Mouse (Mus musculus): Measurements from ENCODE around the gene Arhgef17.

The Arhgef17 gene

GRCm38 (mm10) chr7:100844385-100845025 lies 87.4 kb downstream of the Arhgef17 start:
- Histone ChIP-seq H3K4me1 (replicated peaks; ENCODE audit: low read depth, low read length) (peaks cover 8% of the 10 kb centered on the region), H3K9me3 (ENCODE audit: low read length) (peaks cover 13% of the 10 kb centered on the region), H3K27me3 (ENCODE audit: insufficient read depth, low read length) (no peaks in the 10 kb centered on the region), H3K4me3 (replicated peaks; ENCODE audit: low read length) (no peak overlapping the region), H3K36me3 (ENCODE audit: insufficient read depth, low read length) (peaks cover 56% of the 10 kb centered on the region)
- TF ChIP-seq POU5F1 (IDR thresholded peaks at IDR 0.05; ENCODE audit: borderline replicate concordance, low read length) = no peak

DNA sequence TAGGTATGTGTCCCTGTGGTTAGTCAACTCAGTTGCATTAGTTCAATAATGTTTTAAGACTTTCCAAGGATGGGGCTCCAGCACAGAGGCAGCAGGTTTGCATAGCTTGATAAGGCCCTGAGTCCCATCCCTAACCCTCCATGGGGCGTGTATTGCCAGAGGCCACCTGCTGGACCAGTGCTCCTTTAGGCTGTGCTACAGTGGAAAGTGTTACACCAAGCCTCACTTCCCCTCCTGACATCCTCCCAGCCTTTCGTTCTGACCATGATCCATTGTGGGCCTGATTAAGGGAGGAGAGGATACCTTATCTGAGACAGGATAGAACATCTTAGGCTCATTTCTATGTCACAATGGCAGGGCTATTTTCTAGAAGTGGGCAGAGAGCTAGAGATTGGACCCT lies 88.0 kb downstream of the Arhgef17 start:
- peaks cover 55% of the 10 kb centered on the region for H3K36me3 ChIP-seq (ENCODE audit: insufficient read depth, low read length)
- TF ChIP-seq CTCF (conservative IDR thresholded peaks at IDR 0.05; ENCODE audit: low read length) = no peak
- no peak for TF ChIP-seq NANOG (IDR thresholded peaks at IDR 0.05; ENCODE audit: borderline replicate concordance, low read length)
- no peak for TF ChIP-seq POU5F1 (IDR thresholded peaks at IDR 0.05; ENCODE audit: borderline replicate concordance, low read length)
- H3K4me1 ChIP-seq (replicated peaks; ENCODE audit: low read depth, low read length) = peaks cover 7% of the 10 kb centered on the region
- H3K9me3 ChIP-seq (ENCODE audit: low read length) = peaks cover 13% of the 10 kb centered on the region
- no peaks in the 10 kb centered on the region for H3K27me3 ChIP-seq (ENCODE audit: insufficient read depth, low read length)
- H3K4me3 ChIP-seq (replicated peaks; ENCODE audit: low read length) = no peak overlapping the region

GRCm38 (mm10) chr7:100842175-100842574 lies 89.7 kb downstream of the Arhgef17 start:
- peaks cover 58% of the 10 kb centered on the region for H3K36me3 ChIP-seq (ENCODE audit: insufficient read depth, low read length)
- H3K4me1 ChIP-seq (replicated peaks; ENCODE audit: low read depth, low read length) = peaks cover 2% of the 10 kb centered on the region; the same call in 1 of the 2 replicates
- no peak overlapping the region for H3K4me3 ChIP-seq (replicated peaks; ENCODE audit: low read length)
- TF ChIP-seq NANOG (IDR thresholded peaks at IDR 0.05; ENCODE audit: borderline replicate concordance, low read length) (no peak), POU5F1 (IDR thresholded peaks at IDR 0.05; ENCODE audit: borderline replicate concordance, low read length) (no peak), CTCF (conservative IDR thresholded peaks at IDR 0.05; ENCODE audit: low read length) (no peak)
- no peaks in the 10 kb centered on the region for H3K27me3 ChIP-seq (ENCODE audit: insufficient read depth, low read length)
- peaks cover 13% of the 10 kb centered on the region for H3K9me3 ChIP-seq (ENCODE audit: low read length)

- Histone ChIP-seq H3K4me3 (replicated peaks; ENCODE audit: low read length) (no peak overlapping the region), H3K4me1 (replicated peaks; ENCODE audit: low read depth, low read length) (peaks cover 2% of the 10 kb centered on the region; the same call in 1 of the 2 replicates), H3K9me3 (ENCODE audit: low read length) (peaks cover 13% of the 10 kb centered on the region), H3K27me3 (ENCODE audit: insufficient read depth, low read length) (no peaks in the 10 kb centered on the region), H3K36me3 (ENCODE audit: insufficient read depth, low read length) (peaks cover 58% of the 10 kb centered on the region)
- TF ChIP-seq POU5F1 (IDR thresholded peaks at IDR 0.05; ENCODE audit: borderline replicate concordance, low read length) = no peak
- no peak for TF ChIP-seq CTCF (conservative IDR thresholded peaks at IDR 0.05; ENCODE audit: low read length)
- TF ChIP-seq NANOG (IDR thresholded peaks at IDR 0.05; ENCODE audit: borderline replicate concordance, low read length) = no peak
Measured at GRCm38 (mm10) chr7:100841608-100842007, 90.3 kb downstream of the Arhgef17 start.

- H3K27me3 ChIP-seq (ENCODE audit: insufficient read depth, low read length) = no peaks in the 10 kb centered on the region
- TF ChIP-seq POU5F1 (IDR thresholded peaks at IDR 0.05; ENCODE audit: borderline replicate concordance, low read length) (no peak), NANOG (IDR thresholded peaks at IDR 0.05; ENCODE audit: borderline replicate concordance, low read length) (no peak), CTCF (conservative IDR thresholded peaks at IDR 0.05; ENCODE audit: low read length) (no peak)
- peaks cover 2% of the 10 kb centered on the region; the same call in 1 of the 2 replicates for H3K4me1 ChIP-seq (replicated peaks; ENCODE audit: low read depth, low read length)
- no peak overlapping the region for H3K4me3 ChIP-seq (replicated peaks; ENCODE audit: low read length)
- peaks cover 59% of the 10 kb centered on the region for H3K36me3 ChIP-seq (ENCODE audit: insufficient read depth, low read length)
- peaks cover 13% of the 10 kb centered on the region for H3K9me3 ChIP-seq (ENCODE audit: low read length)
Measured at GRCm38 (mm10) chr7:100840906-100841305, 91.0 kb downstream of the Arhgef17 start.

DNA sequence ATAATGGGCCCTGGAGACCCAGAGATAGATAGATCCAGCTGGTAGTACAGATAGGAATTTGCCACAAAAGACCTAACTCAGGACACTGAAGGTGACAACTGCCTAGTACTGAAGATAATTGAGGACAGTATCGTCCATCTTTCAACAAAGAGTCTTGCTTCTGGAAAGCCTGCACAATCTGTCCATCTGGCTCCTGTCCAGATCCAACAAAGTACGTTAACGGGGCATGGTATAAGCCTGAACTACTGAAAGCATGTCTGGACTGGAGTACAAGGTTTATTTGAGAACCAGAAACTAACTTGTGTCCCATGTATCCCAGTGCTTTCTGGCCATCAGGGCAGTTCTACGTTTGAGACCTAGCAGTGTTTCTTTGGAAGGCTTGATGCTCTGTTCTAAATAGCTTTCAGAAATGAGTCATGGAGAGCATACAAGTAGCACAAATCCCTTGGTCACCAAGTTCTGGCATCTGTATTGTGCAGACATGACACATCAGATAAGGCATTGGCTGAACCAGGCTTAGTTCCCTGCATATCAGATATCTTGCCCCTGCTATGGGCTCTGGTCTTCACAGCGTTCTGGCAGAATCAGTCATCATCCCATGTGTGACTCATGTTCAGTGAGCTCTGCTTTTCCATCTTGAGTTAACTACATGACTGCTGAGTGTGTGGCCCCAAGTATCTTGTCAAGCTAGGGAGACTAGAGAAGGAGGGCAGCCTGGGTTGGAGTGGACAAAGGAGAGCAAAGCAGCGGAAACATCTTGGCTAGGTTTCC lies 92.1 kb downstream of the Arhgef17 start:
- H3K4me3 ChIP-seq (replicated peaks; ENCODE audit: low read length) = no peak overlapping the region
- H3K4me1 ChIP-seq (replicated peaks; ENCODE audit: low read depth, low read length) = peaks cover 5% of the 10 kb centered on the region
- TF ChIP-seq CTCF (conservative IDR thresholded peaks at IDR 0.05; ENCODE audit: low read length) (no peak), POU5F1 (IDR thresholded peaks at IDR 0.05; ENCODE audit: borderline replicate concordance, low read length) (no peak), NANOG (IDR thresholded peaks at IDR 0.05; ENCODE audit: borderline replicate concordance, low read length) (no peak)
- H3K36me3 ChIP-seq (ENCODE audit: insufficient read depth, low read length) = peaks cover 70% of the 10 kb centered on the region
- H3K27me3 ChIP-seq (ENCODE audit: insufficient read depth, low read length) = no peaks in the 10 kb centered on the region
- peaks cover 13% of the 10 kb centered on the region for H3K9me3 ChIP-seq (ENCODE audit: low read length)

GRCm38 (mm10) chr7:100837701-100838100 lies 94.2 kb downstream of the Arhgef17 start:
- no peak for TF ChIP-seq POU5F1 (IDR thresholded peaks at IDR 0.05; ENCODE audit: borderline replicate concordance, low read length)
- TF ChIP-seq CTCF (conservative IDR thresholded peaks at IDR 0.05; ENCODE audit: low read length) = no peak
- no peak for TF ChIP-seq NANOG (IDR thresholded peaks at IDR 0.05; ENCODE audit: borderline replicate concordance, low read length)
- peaks cover 17% of the 10 kb centered on the region for H3K4me1 ChIP-seq (replicated peaks; ENCODE audit: low read depth, low read length)
- H3K4me3 ChIP-seq (replicated peaks; ENCODE audit: low read length) = no peak overlapping the region
- 0 out of 2 replicates have a peak, but pooled peaks cover 4% of the 10 kb centered on the region for H3K9me3 ChIP-seq (ENCODE audit: low read length)
- peaks cover 79% of the 10 kb centered on the region for H3K36me3 ChIP-seq (ENCODE audit: insufficient read depth, low read length)
- no peaks in the 10 kb centered on the region for H3K27me3 ChIP-seq (ENCODE audit: insufficient read depth, low read length)

DNA sequence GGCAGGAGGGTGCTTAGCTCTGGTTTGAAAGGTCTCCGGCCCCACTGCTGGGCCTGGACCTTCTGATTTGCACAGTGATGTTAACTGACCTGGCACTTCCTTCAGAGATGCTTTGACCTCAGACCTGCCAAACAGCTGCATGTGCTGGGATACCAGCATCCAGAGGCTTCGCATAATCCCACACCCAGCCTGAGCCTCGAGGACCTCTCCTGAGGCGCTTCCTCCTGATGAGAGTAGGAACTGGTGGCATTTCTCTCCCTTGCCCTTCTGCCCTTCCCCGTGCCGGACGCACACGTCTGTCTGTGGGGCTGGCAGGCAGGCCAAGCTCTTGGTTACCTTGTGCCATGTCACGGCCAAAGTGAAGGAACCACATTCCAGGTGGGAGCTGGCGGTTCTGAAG lies 95.2 kb downstream of the Arhgef17 start:
- Histone ChIP-seq H3K4me3 (replicated peaks; ENCODE audit: low read length) (no peak overlapping the region), H3K27me3 (ENCODE audit: insufficient read depth, low read length) (no peaks in the 10 kb centered on the region), H3K36me3 (ENCODE audit: insufficient read depth, low read length) (peaks cover 73% of the 10 kb centered on the region), H3K4me1 (replicated peaks; ENCODE audit: low read depth, low read length) (peaks cover 17% of the 10 kb centered on the region), H3K9me3 (ENCODE audit: low read length) (no peaks in the 10 kb centered on the region)
- TF ChIP-seq NANOG (IDR thresholded peaks at IDR 0.05; ENCODE audit: borderline replicate concordance, low read length) (no peak), POU5F1 (IDR thresholded peaks at IDR 0.05; ENCODE audit: borderline replicate concordance, low read length) (no peak), CTCF (conservative IDR thresholded peaks at IDR 0.05; ENCODE audit: low read length) (no peak)

All from E14TG2a.4 (cell line).